ENCODE assay signal across 24 mouse cellular contexts in genomic region chr10:81051133-81051532, GRCm38 (mm10). TPM values are rescaled to one million over a fixed set of nuclear protein-coding genes. Genes with fewer than 3 reads are reported as not detected.
DNase-seq lines count a peak whose midpoint lies in the region; ATAC-seq and TF ChIP-seq lines count a peak whose summit lies in the region.
"Had no signal": no experiment of that assay in that cellular context is flagged by ENCODE, and none has a peak within 500 bp of the region (broad histone marks: within the 10 kb centered on the region; RNA-seq: fewer than 3 reads in every experiment).

No protein-coding gene starts in this region.

- H3K9ac ChIP-seq in MEL (ENCODE audit: control insufficient read depth, low read depth, low read length, poor library complexity, severe bottlenecking): no peak overlapping the region
- 0 out of 2 replicates have a peak overlapping the region, but pooled peaks have one; percentile 11 for H3K9ac ChIP-seq in liver, embryonic 14.5 days (replicated peaks)
- H3K9ac ChIP-seq: hindbrain, embryonic 13.5 days had no signal

- WGBS in liver, embryonic 14.5 days (ENCODE audit: insufficient replicate concordance): 26% methylated on average over 6 of the region's 6 CpGs

- no peak overlapping the region for H3K4me2 ChIP-seq in liver, embryonic 14.5 days (ENCODE audit: low read depth)
- H3K4me2 ChIP-seq: hindbrain, embryonic 13.5 days had no signal

- ATAC-seq in liver, embryonic 14.5 days (ENCODE audit: insufficient read depth): peak; percentile 42; the same call in 1 of the 2 replicates
- ATAC-seq in megakaryocyte progenitor cell, adult 5-6 weeks (replicated peaks; ENCODE audit: poor library complexity): peak; percentile 69
- ATAC-seq: CD4-positive, CD25-positive, alpha-beta regulatory T cell, adult 4 months; forebrain, embryonic 14.5 days; hindbrain, postnatal 0 days had no signal

- TF ChIP-seq RAD21 in MEL (IDR thresholded peaks at IDR 0.05; ENCODE audit: low read depth, low read length): no peak

- no peak for DNase-seq in MEL (ENCODE audit: low read depth, low spot score)
- DNase-seq in liver: peak; percentile 20
- no peak for DNase-seq in liver, embryonic 14.5 days (ENCODE audit: low read depth in 3 of 3, low spot score in 3 of 3)
- DNase-seq in thymus, postnatal 14 days: no peak
- DNase-seq in heart, adult 18-20 months: no peak
- DNase-seq in layer of hippocampus, adult 2 months (ENCODE audit: low spot score in 2 of 2): no peak
- DNase-seq: cerebellum, adult 11-12 months; cerebellum, adult 9-11 months; cerebellum, postnatal 36 days; gastrocnemius, postnatal 36 days; heart, adult 11 months; heart, postnatal 10 days; heart, postnatal 4 days had no signal

- H3K36me3 ChIP-seq in MEL (ENCODE audit: control insufficient read depth in 1 of 2, insufficient read depth in 2 of 2, low read length in 2 of 2): peaks cover 0 to 5% of the 10 kb centered on the region in 2 experiments; a peak in 2 of 4 replicates
- H3K36me3 ChIP-seq in liver, embryonic 14.5 days (replicated peaks; ENCODE audit: control insufficient read depth, insufficient read depth, low read depth): peaks cover 12% of the 10 kb centered on the region

- H3K4me1 ChIP-seq in MEL (ENCODE audit: control insufficient read depth in 1 of 2, insufficient read depth in 2 of 2, low read length in 2 of 2): no peaks in the 10 kb centered on the region
- H3K4me1 ChIP-seq in liver, embryonic 14.5 days (replicated peaks; ENCODE audit: control insufficient read depth in 2 of 2, insufficient read depth in 2 of 2, low read length in 1 of 2): peaks cover 0 to 4% of the 10 kb centered on the region in 2 experiments; a peak in 2 of 4 replicates
- H3K4me1 ChIP-seq: forebrain, embryonic 10.5 days; hindbrain, embryonic 13.5 days had no signal

- H3K4me3 ChIP-seq in MEL (ENCODE audit: control insufficient read depth in 1 of 2, insufficient read depth in 1 of 2, low read depth in 2 of 2, low read length in 2 of 2): no peak overlapping the region
- H3K4me3 ChIP-seq in liver, embryonic 14.5 days (ENCODE audit: insufficient read depth in 1 of 2, low read depth in 2 of 2, low read length in 2 of 2): no peak overlapping the region
- no peak overlapping the region for H3K4me3 ChIP-seq in layer of hippocampus, adult 2 months
- H3K4me3 ChIP-seq: embryonic facial prominence, embryonic 10.5 days; erythroblast, embryonic 14.5 days; forebrain, embryonic 10.5 days; heart, embryonic 10.5 days; hindbrain, embryonic 13.5 days had no signal

- no peak overlapping the region for H3K27ac ChIP-seq in MEL (ENCODE audit: control insufficient read depth, low read depth, low read length)
- no peak overlapping the region for H3K27ac ChIP-seq in liver, embryonic 14.5 days
- no peak overlapping the region for H3K27ac ChIP-seq in layer of hippocampus, adult 2 months
- H3K27ac ChIP-seq: embryonic facial prominence, embryonic 10.5 days; forebrain, embryonic 10.5 days; heart, embryonic 10.5 days; hindbrain, embryonic 13.5 days; hindbrain, postnatal 0 days had no signal

- TF ChIP-seq CTCF in MEL (IDR thresholded peaks at IDR 0.05 in 2 of 3, conservative IDR thresholded peaks at IDR 0.05 in 1 of 3; ENCODE audit: control insufficient read depth in 1 of 3, insufficient read depth in 1 of 3, low read depth in 2 of 3, low read length in 3 of 3, poor library complexity in 1 of 3, severe bottlenecking in 1 of 3): no peak
- no peak for TF ChIP-seq CTCF in liver, embryonic 14.5 days (IDR thresholded peaks at IDR 0.05; ENCODE audit: low read depth)
- no peak for TF ChIP-seq CTCF in layer of hippocampus, adult 2 months (conservative IDR thresholded peaks at IDR 0.05)

- no peaks in the 10 kb centered on the region for H3K27me3 ChIP-seq in MEL (ENCODE audit: control insufficient read depth in 1 of 2, insufficient read depth in 2 of 2, low read length in 2 of 2)
- no peaks in the 10 kb centered on the region for H3K27me3 ChIP-seq in liver, embryonic 14.5 days (ENCODE audit: control insufficient read depth, insufficient read depth, low read length)
- H3K27me3 ChIP-seq: hindbrain, embryonic 13.5 days had no signal

- TF ChIP-seq EP300 in MEL (IDR thresholded peaks at IDR 0.05; ENCODE audit: low read depth in 1 of 2, low read length in 2 of 2): no peak
- TF ChIP-seq EP300 in liver, embryonic 14.5 days (IDR thresholded peaks at IDR 0.05; ENCODE audit: low read depth): no peak

- no peaks in the 10 kb centered on the region for H3K9me3 ChIP-seq in MEL (replicated peaks; ENCODE audit: insufficient read depth, low read length)
- no peaks in the 10 kb centered on the region for H3K9me3 ChIP-seq in liver, embryonic 14.5 days (ENCODE audit: control insufficient read depth, low read length)
- H3K9me3 ChIP-seq: embryonic facial prominence, embryonic 10.5 days; forebrain, embryonic 10.5 days; G1E; heart, embryonic 10.5 days; hindbrain, embryonic 13.5 days had no signal

- H3K79me2 ChIP-seq in MEL (ENCODE audit: control insufficient read depth, insufficient read depth, low read length, poor library complexity): peaks cover 9% of the 10 kb centered on the region; the same call in 1 of the 2 replicates

- no peak for TF ChIP-seq POLR2A in MEL (IDR thresholded peaks at IDR 0.05; ENCODE audit: control insufficient read depth in 1 of 2, insufficient read depth in 1 of 2, low read depth in 1 of 2, low read length in 2 of 2, poor library complexity in 1 of 2)

TF ChIP-seq in MEL, 35 proteins besides CTCF, POLR2A, EP300 and RAD21:
- TF ChIP-seq MXI1 (IDR thresholded peaks at IDR 0.05; ENCODE audit: low read depth, low read length) (no peak), TAL1 (IDR thresholded peaks at IDR 0.05; ENCODE audit: low read length) (0 out of 2 replicates have a peak, but pooled peaks have one; percentile 7)

RNA-seq across cellular contexts. Expression of gene Sgta, which starts 8.8 kb away (rescaled TPM):
- total RNA-seq in MEL (2012; rRNA removed): 100 and 101 TPM in 2 replicates
- polyA plus RNA-seq in MEL (2012; ENCODE audit: insufficient read depth in 1 of 2, insufficient read length in 2 of 2, low read depth in 1 of 2, low replicate concordance in 2 of 2, missing spikeins in 1 of 2): 1,000 to 10,000 TPM in 1 of 2 experiments, 100 to 1,000 TPM in 1; 152 to 1,019 TPM
- polyA plus RNA-seq in liver, embryonic 14.5 days (2012; rRNA removed): 38.4 and 43.6 TPM in 2 replicates
- 43.8 and 48.0 TPM in 2 replicates for polyA plus RNA-seq in liver, embryonic 14.5 days (2014; fragmentation: Nextera tagmentation; extraction: Ambion mirVana)
- total RNA-seq in megakaryocyte progenitor cell, adult 5-6 weeks (2015): 27.0 and 37.6 TPM in 2 replicates
- 31.1 and 31.7 TPM in 2 replicates for total RNA-seq in megakaryocyte progenitor cell, adult 5-6 weeks (2017)
- total RNA-seq in heart, adult 18-20 months (2021): 100 to 1,000 TPM in 1 of 2 experiments, 10 to 100 TPM in 1; 99.5 to 102 TPM
- total RNA-seq in layer of hippocampus, adult 2 months (2021): 100 to 1,000 TPM; 176 TPM

RNA-seq across cellular contexts. Expression of gene Slc39a3, which starts 13.9 kb away (rescaled TPM):
- 14.8 and 19.5 TPM in 2 replicates for total RNA-seq in MEL (2012; rRNA removed)
- 10 to 100 TPM in 1 of 2 experiments, not detected in 1; 15.6 TPM for polyA plus RNA-seq in MEL (2012; ENCODE audit: insufficient read depth in 1 of 2, insufficient read length in 2 of 2, low read depth in 1 of 2, low replicate concordance in 2 of 2, missing spikeins in 1 of 2)
- 4.2 and 4.4 TPM in 2 replicates for polyA plus RNA-seq in liver, embryonic 14.5 days (2012; rRNA removed)
- 2.7 and 3.2 TPM in 2 replicates for polyA plus RNA-seq in liver, embryonic 14.5 days (2014; fragmentation: Nextera tagmentation; extraction: Ambion mirVana)
- 1.9 and 2.3 TPM in 2 replicates for total RNA-seq in megakaryocyte progenitor cell, adult 5-6 weeks (2015)
- total RNA-seq in megakaryocyte progenitor cell, adult 5-6 weeks (2017): 4.2 and 5.0 TPM in 2 replicates
- 10 to 100 TPM; 12.8 to 14.2 TPM for total RNA-seq in heart, adult 18-20 months (2021)
- total RNA-seq in layer of hippocampus, adult 2 months (2021): 10 to 100 TPM; 60.8 to 66.1 TPM

RNA-seq across cellular contexts. Expression of gene Thop1, which starts 18.7 kb away (rescaled TPM):
- total RNA-seq in MEL (2012; rRNA removed): 121 and 126 TPM in 2 replicates
- polyA plus RNA-seq in MEL (2012; ENCODE audit: insufficient read depth in 1 of 2, insufficient read length in 2 of 2, low read depth in 1 of 2, low replicate concordance in 2 of 2, missing spikeins in 1 of 2): 100 to 1,000 TPM in 1 of 2 experiments, 10 to 100 TPM in 1; 75.7 to 113 TPM
- 20.5 and 21.7 TPM in 2 replicates for polyA plus RNA-seq in liver, embryonic 14.5 days (2012; rRNA removed)
- 15.0 and 17.7 TPM in 2 replicates for polyA plus RNA-seq in liver, embryonic 14.5 days (2014; fragmentation: Nextera tagmentation; extraction: Ambion mirVana)
- 12.7 and 15.6 TPM in 2 replicates for total RNA-seq in megakaryocyte progenitor cell, adult 5-6 weeks (2015)
- total RNA-seq in megakaryocyte progenitor cell, adult 5-6 weeks (2017): 28.0 and 28.7 TPM in 2 replicates
- 10 to 100 TPM; 12.8 to 14.8 TPM for total RNA-seq in heart, adult 18-20 months (2021)
- 10 to 100 TPM; 52.0 to 52.6 TPM for total RNA-seq in layer of hippocampus, adult 2 months (2021)

RNA-seq across cellular contexts. Expression of gene Diras1, which starts 25.7 kb away (rescaled TPM):
- not detected in 2 replicates for total RNA-seq in MEL (2012; rRNA removed)
- polyA plus RNA-seq in MEL (2012; ENCODE audit: insufficient read depth in 1 of 2, insufficient read length in 2 of 2, low read depth in 1 of 2, low replicate concordance in 2 of 2, missing spikeins in 1 of 2): under 1 TPM in 1 of 2 experiments, not detected in 1; 0.04 TPM
- 0.05 TPM in 1 of 2 replicates, not detected in the other for polyA plus RNA-seq in liver, embryonic 14.5 days (2012; rRNA removed)
- polyA plus RNA-seq in liver, embryonic 14.5 days (2014; fragmentation: Nextera tagmentation; extraction: Ambion mirVana): not detected in 2 replicates
- total RNA-seq in megakaryocyte progenitor cell, adult 5-6 weeks (2015): not detected in 2 replicates
- not detected in 2 replicates for total RNA-seq in megakaryocyte progenitor cell, adult 5-6 weeks (2017)
- not detected for total RNA-seq in heart, adult 18-20 months (2021)
- 100 to 1,000 TPM in 1 of 2 experiments, 10 to 100 TPM in 1; 95.2 to 100 TPM for total RNA-seq in layer of hippocampus, adult 2 months (2021)
- total RNA-seq: heart, postnatal 10 days; heart, postnatal 4 days had no signal
- polyA plus RNA-seq: CD4-positive, CD25-positive, alpha-beta regulatory T cell, adult 4 months; erythroblast, embryonic 14.5 days; heart, embryonic 14.5 days had no signal

RNA-seq across cellular contexts. Expression of gene Gng7, which starts 36.4 kb away (rescaled TPM):
- 0.92 and 1.3 TPM in 2 replicates for total RNA-seq in MEL (2012; rRNA removed)
- polyA plus RNA-seq in MEL (2012; ENCODE audit: insufficient read depth in 1 of 2, insufficient read length in 2 of 2, low read depth in 1 of 2, low replicate concordance in 2 of 2, missing spikeins in 1 of 2): 1 to 10 TPM in 1 of 2 experiments, not detected in 1; 6.2 TPM
- 0.19 and 0.25 TPM in 2 replicates for polyA plus RNA-seq in liver, embryonic 14.5 days (2012; rRNA removed)
- polyA plus RNA-seq in liver, embryonic 14.5 days (2014; fragmentation: Nextera tagmentation; extraction: Ambion mirVana): 0.23 and 0.33 TPM in 2 replicates
- 0.44 and 0.57 TPM in 2 replicates for total RNA-seq in megakaryocyte progenitor cell, adult 5-6 weeks (2015)
- total RNA-seq in megakaryocyte progenitor cell, adult 5-6 weeks (2017): 0.83 and 1.2 TPM in 2 replicates
- total RNA-seq in heart, adult 18-20 months (2021): 1 to 10 TPM in 1 of 2 experiments, under 1 TPM in 1; 0.82 to 1.3 TPM
- 100 to 1,000 TPM; 161 to 176 TPM for total RNA-seq in layer of hippocampus, adult 2 months (2021)
- polyA plus RNA-seq: erythroblast, embryonic 14.5 days had no signal
